Mouse (Mus musculus) intestine, embryonic 16.5 days (tissue): ENCODE data around the gene Ip6k3. TPM values are rescaled to one million over a fixed set of nuclear protein-coding genes. Genes with fewer than 3 reads are reported as not detected.

Experiments
- ATAC-seq: fragments of 200-750 bp; cut with Nextera tagmentation; 2 replicates; pipeline ENCODE4 v1.8.0; 2017; ENCODE audit warnings: moderate TSS enrichment, moderate library complexity
- H3K27ac ChIP-seq: fragments of 300-500 bp; sonication (generic); 2 replicates; pipeline ENCODE4 v1.5.1; 2014; ENCODE audit warnings: mild to moderate bottlenecking, low read length
- H3K27me3 ChIP-seq: fragments of 300-500 bp; sonication (generic); replicated peaks from 2 replicates; pipeline ENCODE4 v1.6.1; 2014; ENCODE audit warnings: low read length, control low read depth, mixed read lengths; ENCODE audit not compliant: control insufficient read depth, insufficient read depth
- H3K36me3 ChIP-seq: fragments of 300-500 bp; sonication (generic); 2 replicates; pipeline ENCODE4 v1.6.1; 2014; ENCODE audit warnings: low read length, control low read depth; ENCODE audit not compliant: control insufficient read depth, insufficient read depth
- H3K4me1 ChIP-seq: fragments of 300-500 bp; sonication (generic); 2 replicates; pipeline ENCODE4 v1.6.1; 2014; ENCODE audit warnings: low read length, control low read depth, mixed read lengths; ENCODE audit not compliant: control insufficient read depth, insufficient read depth
- H3K4me2 ChIP-seq: fragments of 300-500 bp; sonication (generic); 2 replicates; pipeline ENCODE4 v1.6.1; 2014; ENCODE audit warnings: low read depth, low read length, control low read depth
- H3K4me3 ChIP-seq: fragments of 300-500 bp; sonication (generic); 2 replicates; pipeline ENCODE4 v1.5.1; 2014; ENCODE audit warnings: mild to moderate bottlenecking, low read length
- H3K9ac ChIP-seq: fragments of 300-500 bp; sonication (generic); 2 replicates; pipeline ENCODE4 v1.6.1; 2014; ENCODE audit warnings: low read depth, low read length
- H3K9me3 ChIP-seq: fragments of 300-500 bp; sonication (generic); 2 replicates; pipeline ENCODE4 v1.6.1; 2016; ENCODE audit warnings: low read length, control low read depth; ENCODE audit not compliant: control insufficient read depth
- WGBS: fragments of 180-500 bp; shearing (Covaris S2); extraction: QIAGEN DNeasy Blood & Tissue Kit; methylation state at CpG from one replicate; pipeline ENCODE4 v1.1.7; 2014; 5-methylcytosine and 5-hydroxymethylcytosine counted together
- polyA plus RNA-seq: library from polyadenylated mRNA; unstranded; fragments of >200 nt; fragmentation: Nextera tagmentation; extraction: Ambion mirVana; gene quantifications from 2 replicates; pipeline ENCODE4 v1.2.1, GENCODE M21; 2015

The Ip6k3 gene
- polyA plus RNA-seq, 1 experiment from 2014 or later, result 0.11 TPM

GRCm38 (mm10) chr17:27150871-27151270 is 16.7 kb downstream of the Ip6k3 start:
- no peak for ATAC-seq
- WGBS, result 59% methylated on average over 7 of the region's 7 CpGs

GRCm38 (mm10) chr17:27146323-27146923 is 21.2 kb downstream of the Ip6k3 start:
- 5% methylated on average over 8 of the region's 8 CpGs for WGBS
- Histone ChIP-seq H3K36me3 (no peaks in the 10 kb centered on the region), H3K9me3 (no peaks in the 10 kb centered on the region), H3K27ac (no peak overlapping the region), H3K4me3 (no peak overlapping the region), H3K9ac (no peak overlapping the region), H3K4me1 (peaks cover 14% of the 10 kb centered on the region), H3K27me3 (peaks cover 3% of the 10 kb centered on the region; the same call in 1 of the 2 replicates), H3K4me2 (0 out of 2 replicates have a peak overlapping the region, but pooled peaks have one; percentile 3)
- no peak for ATAC-seq

More at GRCm38 (mm10) chr17:27150871-27151270, 16.7 kb downstream of the Ip6k3 start:
- Histone ChIP-seq H3K4me3 (no peak overlapping the region), H3K9ac (no peak overlapping the region), H3K36me3 (no peaks in the 10 kb centered on the region), H3K4me1 (peaks cover 6% of the 10 kb centered on the region), H3K27ac (no peak overlapping the region), H3K4me2 (no peak overlapping the region), H3K9me3 (no peaks in the 10 kb centered on the region), H3K27me3 (peaks cover 3% of the 10 kb centered on the region; the same call in 1 of the 2 replicates)

- Histone ChIP-seq H3K4me3 (no peak overlapping the region), H3K4me2 (no peak overlapping the region), H3K9me3 (no peaks in the 10 kb centered on the region), H3K4me1 (peaks cover 16% of the 10 kb centered on the region), H3K27me3 (peaks cover 3% of the 10 kb centered on the region; the same call in 1 of the 2 replicates), H3K9ac (no peak overlapping the region), H3K36me3 (no peaks in the 10 kb centered on the region), H3K27ac (no peak overlapping the region)
- 63% methylated on average over 4 of the region's 4 CpGs for WGBS
- no peak for ATAC-seq
Measured at GRCm38 (mm10) chr17:27144152-27144551, 23.4 kb downstream of the Ip6k3 start.

- WGBS, result 25% methylated on average over 10 of the region's 10 CpGs
- peaks cover 16% of the 10 kb centered on the region for H3K4me1 ChIP-seq
- H3K36me3 ChIP-seq, result no peaks in the 10 kb centered on the region
- 0 out of 2 replicates have a peak overlapping the region, but pooled peaks have one; percentile 28 for H3K27ac ChIP-seq
- H3K4me3 ChIP-seq, result no peak overlapping the region
- no peaks in the 10 kb centered on the region for H3K9me3 ChIP-seq
- H3K4me2 ChIP-seq, result peak overlapping the region; percentile 30
- 0 out of 2 replicates have a peak overlapping the region, but pooled peaks have one; percentile 24 for H3K9ac ChIP-seq
- peaks cover 3% of the 10 kb centered on the region; the same call in 1 of the 2 replicates for H3K27me3 ChIP-seq
- peak; percentile 64; the same call in 1 of the 2 replicates for ATAC-seq
Measured at GRCm38 (mm10) chr17:27141971-27142450, 25.6 kb downstream of the Ip6k3 start.

GRCm38 (mm10) chr17:27140262-27140661 is 27.3 kb downstream of the Ip6k3 start:
- ATAC-seq, result no peak
- H3K4me3 ChIP-seq, result no peak overlapping the region
- H3K4me1 ChIP-seq, result peaks cover 13% of the 10 kb centered on the region
- WGBS, result 49% methylated on average over 9 of the region's 9 CpGs
- no peak overlapping the region for H3K4me2 ChIP-seq
- no peak overlapping the region for H3K27ac ChIP-seq
- H3K9me3 ChIP-seq, result no peaks in the 10 kb centered on the region
- no peaks in the 10 kb centered on the region for H3K36me3 ChIP-seq
- H3K27me3 ChIP-seq, result no peaks in the 10 kb centered on the region; the same call in 1 of the 2 replicates
- H3K9ac ChIP-seq, result no peak overlapping the region

- 51% methylated on average over 7 of the region's 7 CpGs for WGBS
Measured at GRCm38 (mm10) chr17:27139304-27139703, 28.3 kb downstream of the Ip6k3 start.

GRCm38 (mm10) chr17:27138396-27138795 is 29.2 kb downstream of the Ip6k3 start:
- Histone ChIP-seq H3K4me2 (no peak overlapping the region), H3K27me3 (no peaks in the 10 kb centered on the region), H3K36me3 (no peaks in the 10 kb centered on the region), H3K27ac (no peak overlapping the region), H3K9me3 (no peaks in the 10 kb centered on the region), H3K4me3 (no peak overlapping the region), H3K4me1 (peaks cover 14% of the 10 kb centered on the region), H3K9ac (no peak overlapping the region)
- no peak for ATAC-seq
- 74% methylated on average over 9 of the region's 9 CpGs for WGBS

More at GRCm38 (mm10) chr17:27139304-27139703, 28.3 kb downstream of the Ip6k3 start:
- no peak for ATAC-seq
- Histone ChIP-seq H3K36me3 (no peaks in the 10 kb centered on the region), H3K9ac (no peak overlapping the region), H3K4me1 (peaks cover 13% of the 10 kb centered on the region), H3K27ac (no peak overlapping the region), H3K4me2 (no peak overlapping the region), H3K27me3 (no peaks in the 10 kb centered on the region), H3K4me3 (no peak overlapping the region), H3K9me3 (no peaks in the 10 kb centered on the region)

- Histone ChIP-seq H3K4me3 (no peak overlapping the region), H3K4me1 (peaks cover 26% of the 10 kb centered on the region), H3K27me3 (no peaks in the 10 kb centered on the region), H3K4me2 (no peak overlapping the region), H3K27ac (no peak overlapping the region), H3K36me3 (no peaks in the 10 kb centered on the region), H3K9ac (no peak overlapping the region), H3K9me3 (no peaks in the 10 kb centered on the region)
- WGBS, result 44% methylated on average over 3 of the region's 3 CpGs
- ATAC-seq, result no peak
Measured at GRCm38 (mm10) chr17:27134715-27135114, 32.9 kb downstream of the Ip6k3 start.

- Histone ChIP-seq H3K4me2 (peak overlapping the region; percentile 73), H3K9me3 (no peaks in the 10 kb centered on the region), H3K27ac (no peak overlapping the region), H3K27me3 (no peaks in the 10 kb centered on the region), H3K4me3 (peak overlapping the region; percentile 80), H3K9ac (peak overlapping the region; percentile 80), H3K4me1 (peaks cover 24% of the 10 kb centered on the region), H3K36me3 (no peaks in the 10 kb centered on the region)
- 28% methylated on average over 9 of the region's 9 CpGs for WGBS
- ATAC-seq, result peak; percentile 43
Measured at GRCm38 (mm10) chr17:27134187-27134586, 33.4 kb downstream of the Ip6k3 start.
